Mouse (Mus musculus) cortical plate, adult 2 months (tissue): ENCODE measurements around the gene Wee1. TPM values are rescaled to one million over a fixed set of nuclear protein-coding genes. Genes with fewer than 3 reads are reported as not detected.
A peak's percentile ranks its signal among the peaks of the same experiment; 100 is the strongest.
"Not testable (repeated sequence)": the region's sequence is repeated elsewhere in the genome, so short reads cannot be mapped to it uniquely, and the experiment has no call there.

Source experiments
- H3K27ac ChIP-seq: fragments of 200-500 bp; 2 replicates; pipeline ENCODE4 v1.5.1; 2012; ENCODE audit warnings: low read length, control low read depth, inconsistent platforms; ENCODE audit not compliant: insufficient read depth
- H3K4me1 ChIP-seq: fragments of 200-500 bp; 2 replicates; pipeline ENCODE4 v1.6.1; 2011; ENCODE audit warnings: low read length; ENCODE audit not compliant: control insufficient read depth, insufficient read depth
- H3K4me3 ChIP-seq: fragments of 200-500 bp; 2 replicates; pipeline ENCODE4 v1.5.1; 2011; ENCODE audit warnings: mild to moderate bottlenecking, low read length, control low read depth; ENCODE audit not compliant: insufficient read depth
- CTCF ChIP-seq: fragments of 200-500 bp; IDR thresholded peaks from 2 replicates; pipeline ENCODE4 v1.5.1; 2011; ENCODE audit warnings: mild to moderate bottlenecking, control low read depth, low read length; ENCODE audit not compliant: insufficient read depth; ENCODE audit errors: extremely low read depth
- POLR2A ChIP-seq: fragments of 200-500 bp; IDR thresholded peaks from 2 replicates; pipeline ENCODE4 v1.6.1; 2011; ENCODE audit warnings: mild to moderate bottlenecking, low read length, control low read depth; ENCODE audit not compliant: insufficient read depth; ENCODE audit errors: extremely low read depth
- polyA plus RNA-seq: library from polyadenylated mRNA; depleted of rRNA; stranded (reverse); fragments of >200 nt; gene quantifications from 2 replicates; pipeline ENCODE4 v1.2.3, GENCODE M21; 2012

Gene Wee1
- polyA plus RNA-seq, 1 experiment = 15.2 TPM

GRCm38 (mm10) chr7:110122565-110123422 is 948 bp downstream of the Wee1 start:
- TF ChIP-seq POLR2A (no peak), CTCF (no peak)
- peak overlapping the region; percentile 49 for H3K4me3 ChIP-seq
- H3K4me1 ChIP-seq = no peaks in the 10 kb centered on the region
- H3K27ac ChIP-seq = peak overlapping the region; percentile 94

DNA sequence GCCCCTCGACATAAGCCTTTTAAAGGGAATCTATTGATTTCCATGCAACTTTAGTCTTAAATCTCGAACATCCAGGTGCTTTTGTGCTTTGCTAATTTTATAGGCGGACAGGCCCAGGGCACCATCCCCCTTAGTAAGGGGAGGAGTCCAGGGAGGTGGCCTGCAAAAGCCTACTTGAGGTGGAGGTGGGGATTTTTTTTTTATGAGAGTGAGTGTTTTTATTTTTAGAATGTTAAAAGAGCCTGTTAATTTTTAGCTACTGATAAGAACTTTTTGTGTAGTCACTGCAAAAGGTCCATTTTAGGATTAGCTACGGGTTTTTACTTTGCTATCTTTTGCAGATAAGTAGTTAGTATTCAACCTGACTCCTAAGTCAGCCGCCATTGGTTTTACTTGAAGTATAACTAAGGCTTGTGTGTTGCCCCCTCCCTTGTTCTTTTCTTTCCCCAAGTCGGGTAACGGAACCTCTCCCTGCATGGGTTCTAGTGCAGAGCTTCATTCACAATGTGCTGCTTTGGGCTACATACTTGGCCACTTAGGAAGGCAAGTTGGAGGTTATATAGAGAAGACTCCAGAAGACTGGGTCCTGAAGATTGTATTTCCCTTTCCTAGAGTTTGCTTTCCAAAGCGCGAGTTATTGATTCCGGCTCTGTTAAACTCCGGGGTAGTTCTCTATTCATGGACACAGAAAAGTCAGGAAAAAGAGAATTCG is 2.2 kb downstream of the Wee1 start:
- Histone ChIP-seq H3K4me1 (no peaks in the 10 kb centered on the region), H3K27ac (no peak overlapping the region), H3K4me3 (peak overlapping the region; percentile 49; the same call in 1 of the 2 replicates)
- no peak for TF ChIP-seq CTCF

DNA sequence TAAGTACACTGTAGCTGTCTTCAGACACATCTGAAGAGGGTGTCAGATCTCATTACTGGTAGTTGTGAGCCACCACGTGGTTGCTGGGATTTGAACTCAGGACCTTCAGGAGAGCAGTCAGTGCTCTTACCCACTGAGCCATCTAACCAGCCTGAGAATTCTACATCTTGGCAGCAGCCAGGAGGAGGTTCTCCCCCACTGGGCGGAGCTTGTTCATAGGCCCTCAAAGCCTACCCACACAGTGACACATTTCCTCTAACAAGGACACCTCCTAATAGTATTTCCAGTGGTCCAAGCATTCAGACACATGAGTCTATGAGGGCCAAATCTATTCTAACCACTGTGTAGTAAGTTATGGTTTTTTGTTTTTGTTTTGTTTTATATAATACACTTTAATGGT is 6.7 kb downstream of the Wee1 start:
- no peaks in the 10 kb centered on the region for H3K4me1 ChIP-seq
- TF ChIP-seq CTCF (no peak), POLR2A (no peak)
- H3K4me3 ChIP-seq = no peak overlapping the region
- no peak overlapping the region for H3K27ac ChIP-seq

DNA sequence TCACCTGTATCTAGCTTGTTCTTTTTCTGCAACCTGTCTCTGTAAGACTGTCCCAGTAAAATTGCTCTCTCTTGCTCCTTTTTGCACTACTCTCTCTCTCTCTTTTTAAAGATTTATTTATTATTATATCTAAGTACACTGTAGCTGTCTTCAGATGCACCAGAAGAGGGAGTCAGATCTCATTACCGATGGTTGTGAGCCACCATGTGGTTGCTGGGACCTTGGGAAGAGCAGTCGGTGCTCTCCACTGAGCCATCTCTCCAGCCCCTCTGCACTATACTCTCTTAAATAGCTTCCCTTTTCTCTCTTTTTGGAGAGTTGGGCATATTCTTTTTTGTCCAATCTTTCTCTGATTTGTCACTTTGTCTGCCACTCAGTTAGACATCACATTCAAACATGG is 10.4 kb downstream of the Wee1 start:
- not testable (repeated sequence) for H3K4me3 ChIP-seq, H3K4me1 ChIP-seq, H3K27ac ChIP-seq

GRCm38 (mm10) chr7:110133988-110134387 is 12.1 kb downstream of the Wee1 start:
- TF ChIP-seq POLR2A (no peak), CTCF (no peak)
- H3K4me3 ChIP-seq = no peak overlapping the region
- H3K4me1 ChIP-seq = no peaks in the 10 kb centered on the region
- H3K27ac ChIP-seq = no peak overlapping the region

DNA sequence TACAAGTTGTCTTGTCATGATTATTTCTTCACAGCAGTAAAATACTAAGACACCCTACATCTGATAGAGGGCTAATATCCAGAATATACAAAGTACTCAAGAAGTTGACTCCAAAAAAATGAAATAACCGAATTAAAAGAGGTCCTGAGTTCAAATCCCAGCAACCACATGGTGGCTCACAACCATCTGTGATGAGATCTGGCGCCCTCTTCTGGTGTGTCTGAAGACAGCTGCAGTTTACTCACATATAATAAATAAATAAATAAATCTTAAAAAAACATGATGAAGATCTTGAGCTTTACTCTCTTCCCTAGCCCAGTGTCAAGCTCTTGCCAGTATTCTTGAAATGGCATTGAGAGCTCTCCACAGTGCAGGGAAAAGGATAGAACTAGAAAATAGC is 16.7 kb downstream of the Wee1 start:
- TF ChIP-seq POLR2A (no peak), CTCF (no peak)
- no peak overlapping the region for H3K4me3 ChIP-seq
- no peaks in the 10 kb centered on the region for H3K4me1 ChIP-seq
- no peak overlapping the region for H3K27ac ChIP-seq

DNA sequence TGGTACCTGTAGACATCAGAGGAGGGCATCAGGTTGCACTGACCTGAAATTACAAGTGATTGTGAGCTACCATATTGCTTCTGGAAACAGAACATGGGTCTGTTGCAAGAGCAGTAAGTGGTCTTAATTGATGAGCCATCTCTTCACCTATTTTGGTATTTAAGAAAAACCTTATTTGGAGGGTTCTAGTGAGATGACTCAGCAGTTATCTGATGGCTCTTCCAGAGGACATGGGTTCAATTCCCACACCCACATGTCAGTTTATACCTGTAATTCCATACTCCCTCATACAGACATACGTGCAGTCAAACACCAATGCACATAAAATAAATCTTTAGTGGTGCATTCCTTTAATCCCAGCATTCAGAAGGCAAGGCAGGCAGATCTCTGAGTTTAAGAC is 22.0 kb downstream of the Wee1 start:
- Histone ChIP-seq H3K27ac (no peak overlapping the region), H3K4me1 (no peaks in the 10 kb centered on the region), H3K4me3 (no peak overlapping the region)
- no peak for TF ChIP-seq POLR2A
- TF ChIP-seq CTCF = no peak

GRCm38 (mm10) chr7:110152891-110153290 is 31.0 kb downstream of the Wee1 start:
- TF ChIP-seq POLR2A (no peak), CTCF (no peak)
- Histone ChIP-seq H3K4me1 (no peaks in the 10 kb centered on the region), H3K27ac (no peak overlapping the region), H3K4me3 (no peak overlapping the region)

DNA sequence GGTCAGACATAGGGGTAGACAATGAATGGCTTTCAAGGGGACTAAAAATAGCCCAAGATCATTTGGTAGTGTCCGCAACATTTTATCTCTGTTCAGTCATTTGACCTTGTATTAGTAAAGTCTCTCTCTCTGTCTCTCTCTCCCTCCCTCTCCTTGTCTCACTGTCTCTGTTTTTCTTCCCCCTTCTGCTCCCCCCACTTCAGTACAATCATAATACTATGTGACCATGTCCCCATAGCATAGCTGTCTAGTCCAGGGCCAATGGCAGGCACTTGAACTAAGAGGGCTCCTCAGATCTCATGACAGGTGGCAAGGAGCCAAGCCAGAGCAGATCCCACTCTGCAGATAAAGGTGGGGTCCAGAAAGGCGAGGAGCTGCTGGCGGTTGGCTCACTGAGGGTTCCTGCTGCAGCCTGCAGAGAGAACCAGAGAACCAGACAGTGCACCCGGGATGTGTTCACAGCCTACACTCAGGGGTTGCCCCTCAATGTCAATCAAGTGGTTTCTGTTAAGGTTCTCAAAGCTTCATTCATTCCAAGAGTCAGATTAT is 34.9 kb downstream of the Wee1 start:
- Histone ChIP-seq H3K4me3 (no peak overlapping the region), H3K27ac (no peak overlapping the region), H3K4me1 (no peaks in the 10 kb centered on the region)
- TF ChIP-seq CTCF = no peak
- no peak for TF ChIP-seq POLR2A

DNA sequence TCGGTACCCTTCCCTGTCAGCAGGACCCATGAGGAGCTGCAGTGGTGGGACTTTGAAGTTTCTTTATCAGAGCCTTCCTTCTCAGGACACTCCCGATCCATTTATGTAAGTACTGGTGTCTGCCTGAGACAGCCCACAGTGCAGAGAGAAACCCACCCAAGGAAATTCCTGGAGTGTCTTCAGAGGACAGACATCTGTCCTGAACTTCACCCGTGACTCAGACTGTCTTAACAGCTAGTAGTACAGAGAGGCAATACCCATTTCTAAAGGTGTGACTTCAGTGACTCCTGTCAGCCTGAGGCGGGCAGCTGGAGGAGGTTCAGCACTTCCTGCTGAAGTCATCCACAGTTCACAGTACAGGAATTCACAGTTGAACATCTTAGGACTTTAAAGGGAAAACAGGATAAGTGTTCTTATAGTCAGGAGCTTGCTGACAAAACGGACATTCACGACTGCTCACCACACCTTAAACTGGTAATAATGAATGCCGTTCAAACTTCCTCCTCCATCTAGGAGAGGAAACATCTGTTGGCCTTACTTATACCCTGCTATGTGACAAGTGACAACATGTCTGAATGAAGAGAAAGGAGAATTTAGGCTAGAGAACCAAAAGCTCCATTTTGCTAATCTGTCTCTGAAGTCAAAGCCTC is 35.5 kb downstream of the Wee1 start:
- TF ChIP-seq POLR2A = no peak
- no peak for TF ChIP-seq CTCF

More for the DNA sequence above, 35.5 kb downstream of the Wee1 start:
- Histone ChIP-seq H3K4me3 (no peak overlapping the region), H3K27ac (no peak overlapping the region), H3K4me1 (no peaks in the 10 kb centered on the region)
